Mouse (Mus musculus) neural tube, embryonic 15.5 days (tissue): ENCODE data around the gene Mpped2. TPM values are rescaled to one million over a fixed set of nuclear protein-coding genes. Genes with fewer than 3 reads are reported as not detected.

ENCODE experiments used
- ATAC-seq: fragments of 200-750 bp; cut with Nextera tagmentation; 2 replicates; pipeline ENCODE4 v1.8.0; 2017; ENCODE audit warnings: mild to moderate bottlenecking, moderate TSS enrichment, moderate library complexity; ENCODE audit not compliant: low FRiP score
- H3K27ac ChIP-seq: fragments of 300-500 bp; sonication (generic); replicated peaks from 2 replicates; pipeline ENCODE4 v1.5.1; 2015; ENCODE audit warnings: mild to moderate bottlenecking, inconsistent platforms
- H3K27me3 ChIP-seq: fragments of 300-500 bp; sonication (generic); replicated peaks from 2 replicates; pipeline ENCODE4 v1.6.1; 2015; ENCODE audit warnings: inconsistent platforms
- H3K36me3 ChIP-seq: fragments of 300-500 bp; sonication (generic); 2 replicates; pipeline ENCODE4 v1.6.1; 2015; ENCODE audit warnings: inconsistent platforms
- H3K4me1 ChIP-seq: fragments of 300-500 bp; sonication (generic); 2 replicates; pipeline ENCODE4 v1.6.1; 2015; ENCODE audit warnings: inconsistent platforms
- H3K4me2 ChIP-seq: fragments of 300-500 bp; sonication (generic); 2 replicates; pipeline ENCODE4 v1.6.1; 2015; ENCODE audit warnings: inconsistent platforms, mild to moderate bottlenecking, moderate library complexity
- H3K4me3 ChIP-seq: fragments of 300-500 bp; sonication (generic); replicated peaks from 2 replicates; pipeline ENCODE4 v1.5.1; 2015; ENCODE audit warnings: mild to moderate bottlenecking, inconsistent platforms
- H3K9ac ChIP-seq: fragments of 300-500 bp; sonication (generic); replicated peaks from 2 replicates; pipeline ENCODE4 v1.6.1; 2015; ENCODE audit warnings: mild to moderate bottlenecking, inconsistent platforms
- H3K9me3 ChIP-seq: fragments of 300-500 bp; sonication (generic); replicated peaks from 2 replicates; pipeline ENCODE4 v1.6.1; 2016; ENCODE audit warnings: inconsistent platforms
- WGBS: fragments of 180-500 bp; shearing (Covaris S2); methylation state at CpG from one replicate; pipeline ENCODE4 v1.1.7; 2015; ENCODE audit warnings: mixed read lengths; 5-methylcytosine and 5-hydroxymethylcytosine counted together
- polyA plus RNA-seq: library from polyadenylated mRNA; unstranded; fragments of >200 nt; fragmentation: Nextera tagmentation; extraction: Ambion mirVana; gene quantifications from 2 replicates; pipeline ENCODE4 v1.2.1, GENCODE M21; 2015

Mpped2 gene
- polyA plus RNA-seq, 1 experiment from 2014 or later = 222 TPM

- WGBS = 19% methylated on average over 7 of the region's 7 CpGs
- Histone ChIP-seq H3K36me3 (no peaks in the 10 kb centered on the region), H3K4me2 (no peak overlapping the region), H3K9me3 (no peaks in the 10 kb centered on the region), H3K9ac (no peak overlapping the region), H3K27me3 (no peaks in the 10 kb centered on the region), H3K4me3 (no peak overlapping the region), H3K27ac (no peak overlapping the region; the same call in 1 of the 2 replicates), H3K4me1 (peaks cover 36% of the 10 kb centered on the region)
- 0 out of 2 replicates have a peak, but pooled peaks have one; percentile 30 for ATAC-seq
Measured at GRCm38 (mm10) chr2:106710862-106711477, 17.9 kb downstream of the Mpped2 start.

GRCm38 (mm10) chr2:106711506-106711905 is 18.4 kb downstream of the Mpped2 start:
- WGBS = 56% methylated on average over 6 of the region's 6 CpGs
- Histone ChIP-seq H3K27me3 (no peaks in the 10 kb centered on the region), H3K9me3 (no peaks in the 10 kb centered on the region), H3K4me1 (peaks cover 37% of the 10 kb centered on the region), H3K4me3 (no peak overlapping the region), H3K27ac (no peak overlapping the region), H3K4me2 (no peak overlapping the region), H3K9ac (no peak overlapping the region), H3K36me3 (no peaks in the 10 kb centered on the region)
- ATAC-seq = no peak

DNA sequence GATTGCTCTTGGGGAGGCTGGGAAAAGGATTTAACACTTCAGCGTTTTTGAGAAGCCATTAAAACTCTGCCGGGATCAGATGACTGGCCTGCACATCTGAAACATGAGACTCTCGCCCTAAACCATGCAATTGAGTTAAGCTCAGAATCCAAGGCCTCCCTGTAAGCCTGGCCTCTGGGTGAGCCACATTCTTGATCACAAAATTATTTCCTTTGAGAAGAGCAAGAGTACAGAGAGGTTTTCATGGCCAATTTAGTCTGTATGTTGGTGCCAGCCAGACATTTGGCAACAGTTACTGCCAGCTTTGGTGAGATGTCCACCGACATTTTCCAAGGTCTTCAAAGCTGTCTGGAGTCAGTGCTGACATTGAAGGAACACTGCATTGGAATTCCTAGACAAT is 20.1 kb downstream of the Mpped2 start:
- peaks cover 34% of the 10 kb centered on the region for H3K4me1 ChIP-seq
- no peaks in the 10 kb centered on the region for H3K36me3 ChIP-seq
- H3K27me3 ChIP-seq = no peaks in the 10 kb centered on the region
- no peak overlapping the region for H3K9ac ChIP-seq
- no peak for ATAC-seq
- H3K4me2 ChIP-seq = no peak overlapping the region
- no peak overlapping the region for H3K4me3 ChIP-seq
- no peak overlapping the region for H3K27ac ChIP-seq
- 26% methylated on average over 4 of the region's 4 CpGs for WGBS
- H3K9me3 ChIP-seq = no peaks in the 10 kb centered on the region

DNA sequence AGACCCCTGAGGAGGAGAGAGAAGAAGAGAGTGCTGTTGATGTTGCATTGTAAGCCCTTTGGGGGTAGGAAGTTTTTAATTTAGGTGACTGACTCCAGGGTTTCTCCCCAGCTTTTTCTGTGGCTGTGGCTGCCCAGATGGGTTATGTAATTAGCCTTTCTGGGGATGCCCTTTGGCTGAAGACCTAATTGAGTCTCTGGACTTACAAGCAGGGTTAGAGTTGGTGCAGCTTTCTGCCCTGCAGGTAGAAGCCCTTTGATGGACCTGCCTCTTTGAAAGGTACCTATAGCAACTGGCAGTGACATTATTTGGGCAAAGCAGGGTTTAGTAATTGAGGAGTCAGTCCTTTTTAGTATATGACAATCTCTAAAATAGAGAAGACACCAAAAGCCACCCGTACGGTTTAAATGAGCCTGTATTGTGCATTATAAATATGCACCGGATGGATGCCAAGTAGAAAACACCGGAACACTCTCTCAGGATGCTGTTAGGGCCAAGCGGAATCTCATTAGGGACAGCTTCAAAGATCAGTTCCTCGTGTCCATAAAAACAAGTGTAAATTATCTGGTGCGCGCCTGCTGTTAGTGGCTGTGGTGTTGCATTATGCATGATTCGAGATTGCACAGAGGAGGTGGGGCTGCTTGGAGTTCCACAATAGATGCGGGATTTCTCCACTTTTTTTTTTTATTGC is 22.8 kb downstream of the Mpped2 start:
- 17% methylated on average over 10 of the region's 10 CpGs for WGBS
- no peak overlapping the region for H3K4me3 ChIP-seq
- H3K27me3 ChIP-seq = no peaks in the 10 kb centered on the region
- peak; percentile 36; the same call in 1 of the 2 replicates for ATAC-seq
- H3K4me2 ChIP-seq = peak overlapping the region; percentile 38
- peaks cover 54% of the 10 kb centered on the region for H3K4me1 ChIP-seq
- H3K9ac ChIP-seq = no peak overlapping the region
- H3K36me3 ChIP-seq = no peaks in the 10 kb centered on the region
- no peaks in the 10 kb centered on the region for H3K9me3 ChIP-seq
- H3K27ac ChIP-seq = peak overlapping the region; percentile 7

- 30% methylated on average over 7 of the region's 7 CpGs for WGBS
- ATAC-seq = no peak
Measured at GRCm38 (mm10) chr2:106716365-106716717, 23.3 kb downstream of the Mpped2 start.

DNA sequence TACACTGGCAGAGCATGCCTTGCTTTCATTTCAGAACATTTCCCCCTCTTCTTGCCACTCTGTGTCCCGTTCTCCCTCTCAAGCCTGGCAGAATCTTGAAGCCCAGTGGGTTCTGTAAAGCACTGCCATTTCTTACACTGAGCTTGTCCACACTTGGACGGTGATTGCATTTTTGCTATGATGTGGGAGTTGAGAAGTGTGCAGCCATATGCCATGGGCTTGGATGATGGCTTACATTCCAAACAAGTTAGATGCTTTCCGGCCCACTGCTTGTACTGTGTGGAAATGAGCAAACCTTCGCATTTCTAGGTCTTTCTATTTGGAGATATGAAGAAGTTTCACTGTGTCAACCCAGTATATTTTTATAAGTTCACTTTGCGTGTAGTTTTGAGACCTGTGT is 25.8 kb downstream of the Mpped2 start:
- no peak overlapping the region for H3K4me2 ChIP-seq
- peaks cover 57% of the 10 kb centered on the region for H3K4me1 ChIP-seq
- ATAC-seq = no peak
- no peaks in the 10 kb centered on the region for H3K9me3 ChIP-seq
- no peaks in the 10 kb centered on the region for H3K27me3 ChIP-seq
- H3K9ac ChIP-seq = no peak overlapping the region
- no peak overlapping the region for H3K4me3 ChIP-seq
- peak overlapping the region; percentile 8; the same call in 1 of the 2 replicates for H3K27ac ChIP-seq
- H3K36me3 ChIP-seq = no peaks in the 10 kb centered on the region
- 88% methylated on average over 5 of the region's 5 CpGs for WGBS

More at GRCm38 (mm10) chr2:106716365-106716717, 23.3 kb downstream of the Mpped2 start:
- no peak overlapping the region for H3K4me3 ChIP-seq
- H3K27me3 ChIP-seq = no peaks in the 10 kb centered on the region
- H3K4me1 ChIP-seq = peaks cover 55% of the 10 kb centered on the region
- no peak overlapping the region for H3K27ac ChIP-seq
- peak overlapping the region; percentile 38 for H3K4me2 ChIP-seq
- no peaks in the 10 kb centered on the region for H3K9me3 ChIP-seq
- H3K9ac ChIP-seq = no peak overlapping the region
- H3K36me3 ChIP-seq = no peaks in the 10 kb centered on the region

- H3K4me1 ChIP-seq = peaks cover 57% of the 10 kb centered on the region
- no peaks in the 10 kb centered on the region for H3K9me3 ChIP-seq
- H3K4me2 ChIP-seq = no peak overlapping the region
- H3K4me3 ChIP-seq = no peak overlapping the region
- no peak for ATAC-seq
- H3K27ac ChIP-seq = peak overlapping the region; percentile 60
- no peak overlapping the region for H3K9ac ChIP-seq
- no peaks in the 10 kb centered on the region for H3K27me3 ChIP-seq
- no peaks in the 10 kb centered on the region for H3K36me3 ChIP-seq
- WGBS = 71% methylated on average over 3 of the region's 3 CpGs
Measured at GRCm38 (mm10) chr2:106719434-106719833, 26.4 kb downstream of the Mpped2 start.

DNA sequence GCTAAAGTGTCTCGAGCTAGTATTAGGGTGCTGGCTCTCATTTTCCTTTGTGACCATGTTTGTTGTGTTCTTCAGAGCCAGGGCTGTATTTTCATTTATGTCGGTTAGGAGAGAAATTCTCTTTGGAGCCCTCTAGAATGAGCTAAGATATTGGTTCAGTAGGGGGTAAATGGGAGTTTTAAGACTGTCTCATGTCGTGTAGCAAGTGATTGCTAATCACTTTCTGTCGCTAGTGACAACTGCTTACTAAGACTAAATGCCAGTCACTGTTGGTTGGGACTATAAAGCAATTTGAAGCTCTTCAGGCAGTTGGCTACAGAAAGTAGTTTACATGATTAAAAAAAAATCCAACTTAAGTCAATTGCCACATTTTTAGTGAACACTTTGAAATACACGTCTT is 27.6 kb downstream of the Mpped2 start:
- Histone ChIP-seq H3K4me3 (no peak overlapping the region), H3K4me1 (peaks cover 50% of the 10 kb centered on the region), H3K9me3 (no peaks in the 10 kb centered on the region), H3K36me3 (peaks cover 4% of the 10 kb centered on the region; the same call in 1 of the 2 replicates), H3K27me3 (no peaks in the 10 kb centered on the region), H3K27ac (peak overlapping the region; percentile 60; the same call in 1 of the 2 replicates), H3K9ac (no peak overlapping the region), H3K4me2 (no peak overlapping the region)
- ATAC-seq = peak; percentile 32; the same call in 1 of the 2 replicates
- WGBS = 17% methylated on average over 5 of the region's 5 CpGs

DNA sequence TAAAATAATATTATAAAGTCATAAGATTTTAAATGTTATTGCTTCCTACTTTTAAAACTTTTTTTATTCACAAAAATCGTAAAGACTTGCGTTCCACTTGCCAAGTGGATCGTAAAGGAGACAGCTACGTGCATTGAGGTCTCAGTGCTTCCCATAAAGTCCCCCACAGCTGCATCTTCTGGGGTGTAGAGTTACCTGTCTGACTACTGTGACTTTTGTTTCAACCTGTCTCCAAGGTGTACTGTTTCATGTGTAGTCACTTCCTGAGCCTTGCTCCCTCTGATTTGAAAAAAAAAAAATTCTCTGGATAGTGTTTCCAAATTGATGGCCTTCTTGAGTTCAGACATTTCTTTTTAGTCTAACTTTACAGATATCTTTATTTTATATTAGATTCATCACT is 29.0 kb downstream of the Mpped2 start:
- Histone ChIP-seq H3K27me3 (no peaks in the 10 kb centered on the region), H3K4me1 (peaks cover 39% of the 10 kb centered on the region), H3K27ac (no peak overlapping the region), H3K9me3 (no peaks in the 10 kb centered on the region), H3K4me3 (no peak overlapping the region), H3K4me2 (no peak overlapping the region), H3K9ac (no peak overlapping the region), H3K36me3 (peaks cover 5% of the 10 kb centered on the region; the same call in 1 of the 2 replicates)
- ATAC-seq = no peak
- 60% methylated on average over 4 of the region's 4 CpGs for WGBS

DNA sequence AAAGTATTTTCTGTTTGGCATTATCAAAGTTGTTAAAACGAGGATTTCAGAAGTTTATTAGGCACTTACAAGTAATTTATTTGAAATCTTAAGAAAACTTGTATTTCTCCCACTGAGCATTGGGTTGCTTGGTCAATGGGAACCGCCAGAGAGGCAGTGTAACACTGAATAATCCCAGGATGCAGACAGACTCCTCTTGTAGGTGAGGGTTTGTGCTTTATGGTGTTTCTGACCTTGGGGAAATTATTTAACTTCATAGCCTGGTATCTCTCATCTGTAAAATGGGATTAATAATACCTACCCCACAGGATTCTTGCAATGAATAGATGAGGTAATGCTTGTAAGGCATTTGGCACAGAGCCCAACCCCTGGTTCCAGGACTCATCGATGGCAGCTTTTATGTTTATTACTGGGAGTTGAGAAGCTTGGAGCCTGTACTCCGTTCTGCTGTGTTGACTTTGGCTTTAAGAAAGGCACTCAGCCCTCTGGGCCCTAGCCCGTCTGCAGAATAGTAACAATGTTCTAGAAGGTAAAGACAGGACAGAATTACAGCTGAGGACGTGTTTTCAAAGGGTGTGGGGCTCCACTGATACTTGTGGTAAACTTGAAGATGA is 37.0 kb downstream of the Mpped2 start:
- Histone ChIP-seq H3K9ac (no peak overlapping the region), H3K4me3 (no peak overlapping the region), H3K9me3 (no peaks in the 10 kb centered on the region), H3K4me2 (no peak overlapping the region), H3K36me3 (peaks cover 5% of the 10 kb centered on the region; the same call in 1 of the 2 replicates), H3K27me3 (no peaks in the 10 kb centered on the region), H3K4me1 (peaks cover 33% of the 10 kb centered on the region), H3K27ac (0 out of 2 replicates have a peak overlapping the region, but pooled peaks have one; percentile 33)
- ATAC-seq = no peak
- 35% methylated on average over 6 of the region's 6 CpGs for WGBS

GRCm38 (mm10) chr2:106730608-106731007 is 37.5 kb downstream of the Mpped2 start:
- Histone ChIP-seq H3K4me1 (peaks cover 33% of the 10 kb centered on the region), H3K27ac (0 out of 2 replicates have a peak overlapping the region, but pooled peaks have one; percentile 33), H3K4me2 (no peak overlapping the region), H3K9ac (no peak overlapping the region), H3K36me3 (peaks cover under 1% of the 10 kb centered on the region; the same call in 1 of the 2 replicates), H3K4me3 (no peak overlapping the region), H3K9me3 (no peaks in the 10 kb centered on the region), H3K27me3 (no peaks in the 10 kb centered on the region)
- 0 out of 2 replicates have a peak, but pooled peaks have one; percentile 25 for ATAC-seq
- 44% methylated on average over 8 of the region's 8 CpGs for WGBS
